Mouse (Mus musculus) bone marrow, adult 2 months (tissue): ENCODE measurements around the gene Gal3st2.

Source experiments
- CTCF ChIP-seq: fragments of 200-500 bp; IDR thresholded peaks from 2 replicates; pipeline ENCODE4 v1.5.1; 2011; ENCODE audit warnings: low read length, control low read depth; ENCODE audit not compliant: control insufficient read depth, insufficient read depth
- POLR2A ChIP-seq: fragments of 200-500 bp; IDR thresholded peaks from 2 replicates; pipeline ENCODE4 v1.6.1; 2011; ENCODE audit warnings: low read depth, mild to moderate bottlenecking, control low read depth, low read length, borderline replicate concordance; ENCODE audit not compliant: control insufficient read depth

DNA sequence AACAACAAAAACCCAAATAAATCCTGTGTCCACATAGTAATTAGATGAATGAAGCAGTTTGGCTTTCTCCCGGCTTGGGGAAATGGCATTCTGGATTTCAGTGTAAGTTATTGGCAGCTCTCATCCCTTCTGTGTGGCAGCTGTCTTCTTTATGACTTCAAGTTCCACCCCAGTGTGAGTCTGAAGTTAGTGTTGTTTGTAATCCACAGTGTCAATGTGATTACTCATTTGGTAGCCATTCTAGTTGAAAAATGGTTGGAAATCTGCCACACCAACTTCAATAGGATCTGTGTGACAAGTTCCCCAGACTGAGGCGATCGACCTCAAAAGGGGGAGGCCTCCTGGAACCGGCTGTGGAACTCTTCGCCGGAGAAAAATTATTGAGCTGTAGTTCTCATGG is 3.7 kb upstream of the Gal3st2 start:
- TF ChIP-seq CTCF: no peak
- no peak for TF ChIP-seq POLR2A
